Mouse (Mus musculus) heart, adult 9 months (tissue): Measurements from ENCODE around the gene Smok2b.
"Not testable (repeated sequence)": the region's sequence is repeated elsewhere in the genome, so short reads cannot be mapped to it uniquely, and the experiment has no call there.

Source experiments
- DNase-seq, 2 experiments: peaks; one replicate each; pipeline ENCODE4 v3.0.0; 2022; ENCODE audit warnings: low spot score in 2 of 2

Smok2b gene

DNA sequence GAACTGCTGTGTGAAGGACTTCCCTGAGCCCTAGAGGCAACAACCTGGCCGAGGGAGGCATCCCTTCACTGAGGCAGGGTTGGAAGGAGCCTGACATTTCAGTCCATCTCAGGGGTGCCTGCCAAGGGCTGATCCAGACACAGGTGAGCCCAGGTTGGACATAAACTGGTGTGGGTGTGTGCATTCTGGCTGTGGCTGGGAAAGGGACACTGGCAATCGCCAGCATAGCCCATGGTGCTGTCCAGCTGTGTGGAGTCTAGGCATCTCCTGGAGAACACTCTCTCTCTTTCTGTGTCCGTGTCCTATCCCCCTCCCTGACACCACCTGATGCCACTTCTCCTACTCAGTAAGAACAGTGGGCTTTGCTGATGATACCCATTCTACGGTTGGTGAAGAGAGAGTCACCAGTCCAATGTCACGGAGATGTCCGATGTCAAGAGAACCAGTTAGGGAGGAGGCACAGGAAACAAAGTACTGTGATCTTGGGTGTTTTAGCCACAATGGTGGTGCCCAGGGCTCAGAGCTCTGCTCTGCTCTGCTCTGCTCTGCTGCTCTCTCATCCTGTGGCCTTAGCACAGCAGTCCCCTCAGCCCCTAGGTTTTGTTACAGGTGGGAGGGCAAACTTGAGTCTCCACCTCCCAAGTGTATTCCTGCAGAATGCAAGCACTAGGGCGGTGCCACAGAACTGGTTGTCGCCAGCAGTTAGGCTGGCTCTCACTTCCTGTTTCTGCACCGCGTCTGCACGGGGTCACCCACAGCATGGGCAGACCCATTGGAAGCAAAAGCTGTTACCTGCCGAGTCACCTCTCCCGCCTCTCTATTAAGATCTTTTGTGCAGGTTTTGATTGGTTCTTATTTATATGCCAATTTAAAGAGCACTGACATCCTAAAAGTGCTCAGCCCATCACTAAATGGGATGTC lies 11.0 kb downstream of the Smok2b start:
- DNase-seq = not testable (repeated sequence)

DNA sequence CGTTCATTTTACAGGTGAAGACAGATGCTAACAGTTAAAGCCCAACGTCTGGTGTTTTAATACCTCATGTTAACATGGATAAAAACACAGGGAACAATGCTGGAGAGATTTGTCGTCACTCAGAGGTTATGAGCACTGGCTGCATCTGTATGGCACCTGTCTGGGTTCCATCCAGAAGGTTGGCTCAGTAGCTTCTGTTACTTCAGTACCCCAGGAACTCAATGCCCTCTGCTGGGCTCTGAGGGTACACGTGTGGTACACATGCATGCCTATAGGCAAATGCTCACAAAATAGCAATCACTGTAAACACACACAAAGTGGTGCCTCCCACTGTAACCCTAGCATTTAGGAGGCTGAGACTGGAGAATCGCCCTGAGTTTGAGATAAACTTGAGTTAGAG lies 24.7 kb downstream of the Smok2b start:
- DNase-seq = not testable (repeated sequence)
